Mouse (Mus musculus): Measurements from ENCODE around the gene Mknk2. TPM values are rescaled to one million over a fixed set of nuclear protein-coding genes. Genes with fewer than 3 reads are reported as not detected.

The Mknk2 gene
- polyA plus RNA-seq, 1 experiment from 2014 or later = 46.1 TPM

DNA sequence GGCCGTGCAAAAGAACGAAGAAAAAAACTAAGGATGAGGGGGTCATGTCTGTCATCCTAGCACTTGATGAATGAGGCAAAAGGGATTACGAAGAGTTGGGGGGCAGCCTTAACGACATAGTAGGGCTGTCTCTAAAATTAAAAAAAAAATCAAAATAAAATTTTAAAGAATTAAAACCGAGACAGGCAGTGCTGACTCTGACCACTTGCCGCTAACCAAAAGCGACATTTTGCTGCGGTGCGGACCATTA is 56.3 kb downstream of the Mknk2 start:
- DNase-seq (no peak), ATAC-seq (no peak)
- no peak for TF ChIP-seq EP300 (IDR thresholded peaks at IDR 0.05; ENCODE audit: low read depth)
- TF ChIP-seq CTCF (IDR thresholded peaks at IDR 0.05; ENCODE audit: low read depth) = no peak
- peak overlapping the region; percentile 44 for H3K9ac ChIP-seq (replicated peaks)
- peaks cover 41% of the 10 kb centered on the region for H3K4me1 ChIP-seq (ENCODE audit: insufficient read depth)
- H3K4me2 ChIP-seq (ENCODE audit: low read depth, low read length) = peak overlapping the region; percentile 74
- no peaks in the 10 kb centered on the region for H3K9me3 ChIP-seq (ENCODE audit: low read length)
- H3K27ac ChIP-seq (ENCODE audit: low read depth) = peak overlapping the region; percentile 91
- no peaks in the 10 kb centered on the region for H3K27me3 ChIP-seq (ENCODE audit: insufficient read depth, low read length)
- peak overlapping the region; percentile 76 for H3K4me3 ChIP-seq (ENCODE audit: low read depth, low read length)
- no peaks in the 10 kb centered on the region for H3K36me3 ChIP-seq (replicated peaks; ENCODE audit: insufficient read depth, low read length)
- WGBS (ENCODE audit: insufficient replicate concordance) = 2% methylated on average over 9 of the region's 9 CpGs

DNA sequence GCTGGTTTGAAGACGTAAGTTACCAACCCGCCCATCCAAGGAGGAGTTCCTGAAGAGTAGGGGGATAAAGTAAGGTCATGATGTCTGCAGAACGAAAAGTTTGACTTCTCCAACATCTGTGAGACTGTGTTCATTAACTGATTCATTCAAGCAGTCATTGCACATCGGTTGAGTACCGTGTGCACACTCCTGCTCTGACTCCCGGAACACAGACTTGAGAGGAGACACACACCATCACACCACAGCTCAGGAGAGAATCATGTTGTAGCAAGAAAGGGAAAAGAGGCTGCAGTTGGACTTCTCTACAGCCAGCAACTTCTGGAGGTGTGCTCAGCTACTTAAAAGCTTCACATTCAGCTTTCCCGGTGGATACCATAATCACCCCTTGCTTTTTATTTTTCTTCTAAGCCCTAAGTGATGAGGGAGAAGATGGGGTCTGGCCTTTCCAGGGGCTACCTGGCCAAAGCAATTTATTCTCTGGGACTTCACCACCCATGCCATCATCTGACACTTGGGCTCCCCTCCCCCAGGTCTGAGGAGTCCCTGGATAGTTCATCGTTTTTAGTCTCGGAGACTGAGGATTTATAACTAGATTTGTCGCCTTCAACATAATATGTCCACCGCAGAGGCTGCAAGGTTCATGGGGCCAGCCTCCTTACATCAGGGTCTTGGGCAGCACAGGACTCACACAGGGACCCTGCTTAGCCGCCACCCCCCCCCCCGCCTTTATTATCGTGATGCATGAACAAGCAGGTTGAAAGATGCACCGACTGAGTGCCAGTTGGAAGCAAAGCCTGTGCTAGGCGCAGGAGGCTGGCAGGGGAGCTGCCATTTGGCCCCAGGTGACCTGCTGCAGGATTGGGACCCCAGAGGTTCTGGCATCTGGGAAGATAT is 56.9 kb downstream of the Mknk2 start:
- WGBS (ENCODE audit: insufficient replicate concordance) = 59% methylated on average over 16 of the region's 16 CpGs
- no peak for TF ChIP-seq CTCF (IDR thresholded peaks at IDR 0.05; ENCODE audit: low read depth)
- TF ChIP-seq EP300 (IDR thresholded peaks at IDR 0.05; ENCODE audit: low read depth) = no peak
- peak overlapping the region; percentile 76 for H3K4me3 ChIP-seq (ENCODE audit: low read depth, low read length)
- H3K27ac ChIP-seq (ENCODE audit: low read depth) = peak overlapping the region; percentile 91
- no peaks in the 10 kb centered on the region for H3K27me3 ChIP-seq (ENCODE audit: insufficient read depth, low read length)
- H3K4me1 ChIP-seq (ENCODE audit: insufficient read depth) = peaks cover 36% of the 10 kb centered on the region
- peaks cover under 1% of the 10 kb centered on the region; the same call in 1 of the 2 replicates for H3K36me3 ChIP-seq (replicated peaks; ENCODE audit: insufficient read depth, low read length)
- DNase-seq (no peak), ATAC-seq (no peak)
- H3K9me3 ChIP-seq (ENCODE audit: low read length) = no peaks in the 10 kb centered on the region
- H3K4me2 ChIP-seq (ENCODE audit: low read depth, low read length) = peak overlapping the region; percentile 74
- H3K9ac ChIP-seq (replicated peaks) = peak overlapping the region; percentile 44

DNA sequence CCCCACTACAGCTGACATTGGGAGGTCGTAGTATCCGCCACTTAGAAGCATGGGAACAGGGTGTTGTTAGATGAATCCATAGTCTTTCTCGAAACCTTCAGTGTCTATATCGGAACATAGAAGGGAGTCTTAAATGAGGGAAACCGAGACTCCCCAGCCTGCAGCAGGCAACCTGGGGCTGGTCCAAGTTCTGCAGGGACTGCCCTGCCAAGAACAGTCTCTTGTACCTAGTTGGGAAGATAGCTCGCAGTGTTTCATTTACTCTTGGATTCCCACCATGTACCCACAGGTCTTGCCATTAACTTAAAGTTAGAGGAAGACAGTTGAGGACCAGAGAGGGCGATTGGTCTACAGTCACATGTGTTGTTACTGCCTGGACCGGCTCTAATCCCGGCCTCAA is 57.5 kb downstream of the Mknk2 start:
- Histone ChIP-seq H3K4me3 (ENCODE audit: low read depth, low read length) (no peak overlapping the region), H3K4me1 (ENCODE audit: insufficient read depth) (peaks cover 29% of the 10 kb centered on the region), H3K4me2 (ENCODE audit: low read depth, low read length) (no peak overlapping the region), H3K9ac (replicated peaks) (no peak overlapping the region), H3K9me3 (ENCODE audit: low read length) (no peaks in the 10 kb centered on the region), H3K27me3 (ENCODE audit: insufficient read depth, low read length) (no peaks in the 10 kb centered on the region), H3K27ac (ENCODE audit: low read depth) (peak overlapping the region; percentile 30; the same call in 1 of the 2 replicates), H3K36me3 (replicated peaks; ENCODE audit: insufficient read depth, low read length) (peaks cover 7% of the 10 kb centered on the region; the same call in 1 of the 2 replicates)
- no peak for ATAC-seq
- no peak for TF ChIP-seq EP300 (IDR thresholded peaks at IDR 0.05; ENCODE audit: low read depth)
- no peak for TF ChIP-seq CTCF (IDR thresholded peaks at IDR 0.05; ENCODE audit: low read depth)
- no peak for DNase-seq
- WGBS (ENCODE audit: insufficient replicate concordance) = 86% methylated on average over 9 of the region's 9 CpGs

DNA sequence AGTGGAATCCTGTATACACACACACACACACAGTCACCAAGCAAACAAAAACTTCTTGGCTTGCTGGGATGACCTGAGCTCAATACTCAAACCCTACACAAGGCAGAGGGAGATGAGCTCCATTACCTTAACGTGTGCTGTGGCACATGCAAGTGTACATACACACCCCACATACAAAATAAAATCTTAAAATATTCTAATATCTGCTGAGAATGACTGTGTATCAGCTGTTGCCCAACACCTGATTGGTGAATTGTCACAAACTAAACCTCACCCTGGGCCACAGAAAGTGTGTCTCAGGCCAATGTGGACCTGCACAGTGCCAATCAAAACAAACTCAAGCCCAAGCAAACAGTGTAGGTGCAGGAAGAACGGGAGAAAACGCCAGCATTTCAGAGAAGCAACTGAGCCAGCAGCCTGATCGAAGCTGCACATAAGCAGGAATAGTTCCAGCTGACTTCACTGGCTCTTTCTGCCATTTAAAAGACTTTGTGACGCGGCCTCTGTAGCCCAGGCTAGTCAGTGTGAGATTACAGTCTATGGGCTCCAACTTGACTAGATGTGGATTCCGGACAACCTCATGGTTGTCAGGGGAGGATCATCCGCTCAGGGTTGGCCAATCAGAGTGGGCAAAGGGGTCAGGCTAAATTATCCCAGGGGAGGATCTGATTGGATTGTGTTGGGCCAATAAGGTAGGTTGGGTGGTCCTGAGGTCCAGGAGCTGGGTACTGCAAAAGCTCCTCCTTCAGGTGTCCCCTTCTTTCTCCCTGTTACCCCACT is 58.3 kb downstream of the Mknk2 start:
- Histone ChIP-seq H3K4me2 (ENCODE audit: low read depth, low read length) (peak overlapping the region; percentile 18), H3K27me3 (ENCODE audit: insufficient read depth, low read length) (no peaks in the 10 kb centered on the region), H3K4me1 (ENCODE audit: insufficient read depth) (peaks cover 22% of the 10 kb centered on the region), H3K4me3 (ENCODE audit: low read depth, low read length) (no peak overlapping the region), H3K27ac (ENCODE audit: low read depth) (peak overlapping the region; percentile 46), H3K36me3 (replicated peaks; ENCODE audit: insufficient read depth, low read length) (peaks cover 11% of the 10 kb centered on the region), H3K9ac (replicated peaks) (no peak overlapping the region), H3K9me3 (ENCODE audit: low read length) (no peaks in the 10 kb centered on the region)
- DNase-seq (no peak), ATAC-seq (no peak)
- 65% methylated on average over 8 of the region's 8 CpGs for WGBS (ENCODE audit: insufficient replicate concordance)
- TF ChIP-seq EP300 (IDR thresholded peaks at IDR 0.05; ENCODE audit: low read depth) (no peak), CTCF (IDR thresholded peaks at IDR 0.05; ENCODE audit: low read depth) (no peak)

DNA sequence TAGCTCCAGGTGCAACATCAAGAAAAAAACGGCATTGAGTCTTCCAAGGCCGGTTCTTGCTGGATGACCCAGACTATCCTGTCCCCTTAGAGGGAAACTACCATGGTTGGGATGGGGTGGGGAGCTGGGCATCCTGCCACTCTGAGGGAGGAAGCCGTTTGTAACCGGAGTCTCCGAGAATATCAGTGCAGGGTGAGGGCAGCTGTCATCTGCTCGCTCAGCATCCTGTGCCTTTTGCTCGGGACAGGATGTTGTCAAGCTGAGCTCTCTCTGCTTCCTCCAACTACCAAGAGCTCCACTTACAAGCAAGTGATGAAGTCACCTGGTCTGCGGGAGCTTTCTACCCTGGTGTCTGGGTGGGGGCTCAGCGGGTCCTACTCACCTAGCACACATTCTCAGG is 59.7 kb downstream of the Mknk2 start:
- no peak overlapping the region for H3K9ac ChIP-seq (replicated peaks)
- WGBS (ENCODE audit: insufficient replicate concordance) = 44% methylated on average over 9 of the region's 9 CpGs
- ATAC-seq = no peak
- H3K4me3 ChIP-seq (ENCODE audit: low read depth, low read length) = no peak overlapping the region
- DNase-seq = no peak
- H3K9me3 ChIP-seq (ENCODE audit: low read length) = no peaks in the 10 kb centered on the region
- H3K36me3 ChIP-seq (replicated peaks; ENCODE audit: insufficient read depth, low read length) = peaks cover 18% of the 10 kb centered on the region
- peaks cover 12% of the 10 kb centered on the region; the same call in 1 of the 2 replicates for H3K4me1 ChIP-seq (ENCODE audit: insufficient read depth)
- H3K4me2 ChIP-seq (ENCODE audit: low read depth, low read length) = no peak overlapping the region
- no peaks in the 10 kb centered on the region for H3K27me3 ChIP-seq (ENCODE audit: insufficient read depth, low read length)
- no peak for TF ChIP-seq CTCF (IDR thresholded peaks at IDR 0.05; ENCODE audit: low read depth)
- no peak for TF ChIP-seq EP300 (IDR thresholded peaks at IDR 0.05; ENCODE audit: low read depth)
- peak overlapping the region; percentile 60 for H3K27ac ChIP-seq (ENCODE audit: low read depth)

Other genes with a start within 250 kb of the Mknk2 start
- 28.2 and 29.5 TPM in 2 replicates for gene Tcf3, start 244.5 kb downstream of the Mknk2 start, polyA plus RNA-seq (2015; fragmentation: Nextera tagmentation; extraction: Ambion mirVana)
- not detected in 2 replicates for gene Onecut3, start 183.3 kb downstream of the Mknk2 start, polyA plus RNA-seq (2015; fragmentation: Nextera tagmentation; extraction: Ambion mirVana)
- gene Atp8b3, start 139.0 kb downstream of the Mknk2 start, polyA plus RNA-seq (2015; fragmentation: Nextera tagmentation; extraction: Ambion mirVana) = not detected in 2 replicates
- 7.4 and 8.1 TPM in 2 replicates for gene Rexo1, start 116.6 kb downstream of the Mknk2 start, polyA plus RNA-seq (2015; fragmentation: Nextera tagmentation; extraction: Ambion mirVana)
- 6.1 and 6.5 TPM in 2 replicates for gene Klf16, start 100.8 kb downstream of the Mknk2 start, polyA plus RNA-seq (2015; fragmentation: Nextera tagmentation; extraction: Ambion mirVana)
- gene Abhd17a, start 87.8 kb downstream of the Mknk2 start, polyA plus RNA-seq (2015; fragmentation: Nextera tagmentation; extraction: Ambion mirVana) = 50.2 and 59.3 TPM in 2 replicates
- gene Scamp4, start 75.2 kb downstream of the Mknk2 start, polyA plus RNA-seq (2015; fragmentation: Nextera tagmentation; extraction: Ambion mirVana) = 27.5 and 29.2 TPM in 2 replicates
- 2.1 and 2.6 TPM in 2 replicates for gene Adat3, start 75.2 kb downstream of the Mknk2 start, polyA plus RNA-seq (2015; fragmentation: Nextera tagmentation; extraction: Ambion mirVana)
- gene Gm49322, start 72.1 kb downstream of the Mknk2 start, polyA plus RNA-seq (2015; fragmentation: Nextera tagmentation; extraction: Ambion mirVana) = 0.20 and 0.52 TPM in 2 replicates
- gene Csnk1g2, start 55.3 kb downstream of the Mknk2 start, polyA plus RNA-seq (2015; fragmentation: Nextera tagmentation; extraction: Ambion mirVana) = 41.4 and 45.8 TPM in 2 replicates
- gene Btbd2, start 21.0 kb downstream of the Mknk2 start, polyA plus RNA-seq (2015; fragmentation: Nextera tagmentation; extraction: Ambion mirVana) = 10.7 and 11.5 TPM in 2 replicates
- gene Mob3a, start 23.9 kb upstream of the Mknk2 start, polyA plus RNA-seq (2015; fragmentation: Nextera tagmentation; extraction: Ambion mirVana) = 14.7 and 17.3 TPM in 2 replicates
- 7.9 and 10.4 TPM in 2 replicates for gene Izumo4, start 24.1 kb upstream of the Mknk2 start, polyA plus RNA-seq (2015; fragmentation: Nextera tagmentation; extraction: Ambion mirVana)
- gene Ap3d1, start 64.2 kb upstream of the Mknk2 start, polyA plus RNA-seq (2015; fragmentation: Nextera tagmentation; extraction: Ambion mirVana) = 16.4 and 19.0 TPM in 2 replicates
- 4.6 TPM in 2 replicates for gene Dot1l, start 77.1 kb upstream of the Mknk2 start, polyA plus RNA-seq (2015; fragmentation: Nextera tagmentation; extraction: Ambion mirVana)
- 20.9 and 22.2 TPM in 2 replicates for gene Sf3a2, start 120.1 kb upstream of the Mknk2 start, polyA plus RNA-seq (2015; fragmentation: Nextera tagmentation; extraction: Ambion mirVana)
- gene Plekhj1, start 120.5 kb upstream of the Mknk2 start, polyA plus RNA-seq (2015; fragmentation: Nextera tagmentation; extraction: Ambion mirVana) = 42.0 and 43.7 TPM in 2 replicates
- gene Amh, start 127.1 kb upstream of the Mknk2 start, polyA plus RNA-seq (2015; fragmentation: Nextera tagmentation; extraction: Ambion mirVana) = 0.06 TPM in 1 of 2 replicates, not detected in the other
- 1.6 TPM in 1 of 2 replicates, not detected in the other for gene Jsrp1, start 135.4 kb upstream of the Mknk2 start, polyA plus RNA-seq (2015; fragmentation: Nextera tagmentation; extraction: Ambion mirVana)
- 1,017 and 1,029 TPM in 2 replicates for gene Oaz1, start 148.5 kb upstream of the Mknk2 start, polyA plus RNA-seq (2015; fragmentation: Nextera tagmentation; extraction: Ambion mirVana)
- not detected in 2 replicates for gene Lingo3, start 165.9 kb upstream of the Mknk2 start, polyA plus RNA-seq (2015; fragmentation: Nextera tagmentation; extraction: Ambion mirVana)
- gene Lsm7, start 177.1 kb upstream of the Mknk2 start, polyA plus RNA-seq (2015; fragmentation: Nextera tagmentation; extraction: Ambion mirVana) = 104 and 108 TPM in 2 replicates
- 27.6 and 27.7 TPM in 2 replicates for gene Sppl2b, start 177.2 kb upstream of the Mknk2 start, polyA plus RNA-seq (2015; fragmentation: Nextera tagmentation; extraction: Ambion mirVana)
- 0.12 TPM in 2 replicates for gene Tmprss9, start 193.7 kb upstream of the Mknk2 start, polyA plus RNA-seq (2015; fragmentation: Nextera tagmentation; extraction: Ambion mirVana)
- gene Timm13, start 222.9 kb upstream of the Mknk2 start, polyA plus RNA-seq (2015; fragmentation: Nextera tagmentation; extraction: Ambion mirVana) = 242 and 244 TPM in 2 replicates
- gene Lmnb2, start 240.1 kb upstream of the Mknk2 start, polyA plus RNA-seq (2015; fragmentation: Nextera tagmentation; extraction: Ambion mirVana) = 5.4 and 6.5 TPM in 2 replicates

All from liver, postnatal 0 days (tissue).